Mouse (Mus musculus) megakaryocyte, embryonic 14.5 days (primary cell): ENCODE data around the gene Fut4. TPM values are rescaled to one million over a fixed set of nuclear protein-coding genes. Genes with fewer than 3 reads are reported as not detected.
A peak's percentile ranks its signal among the peaks of the same experiment; 100 is the strongest.
"Not testable (repeated sequence)": the region's sequence is repeated elsewhere in the genome, so short reads cannot be mapped to it uniquely, and the experiment has no call there.

Experiments used
- H3K27me3 ChIP-seq: replicated peaks from 2 replicates; pipeline ENCODE3; 2012; ENCODE audit warnings: inconsistent platforms
- H3K36me3 ChIP-seq: replicated peaks from 2 replicates; pipeline ENCODE3; 2012; ENCODE audit warnings: low read length, inconsistent platforms, mixed read lengths
- H3K4me1 ChIP-seq: 2 replicates; pipeline ENCODE4 v1.6.1; 2012; ENCODE audit warnings: inconsistent platforms
- H3K4me3 ChIP-seq: replicated peaks from 2 replicates; pipeline ENCODE3; 2012; ENCODE audit warnings: moderate library complexity, mild to moderate bottlenecking, inconsistent platforms
- H3K9me3 ChIP-seq: 2 replicates; pipeline ENCODE4 v1.6.1; 2012; ENCODE audit warnings: inconsistent platforms
- FLI1 ChIP-seq: IDR thresholded peaks from 2 replicates; pipeline ENCODE4 v1.6.1; 2012; ENCODE audit warnings: low read length, inconsistent platforms, mixed read lengths
- GATA1 ChIP-seq: IDR thresholded peaks from 3 replicates; pipeline ENCODE4 v1.6.1; 2012; ENCODE audit warnings: mixed read lengths, low read length, inconsistent platforms, borderline replicate concordance
- polyA plus RNA-seq: library from polyadenylated mRNA; stranded (reverse); fragments of >175 nt; gene quantifications from 2 replicates; pipeline ENCODE4 v1.2.3, GENCODE M21; 2012; ENCODE audit warnings: low replicate concordance; ENCODE audit not compliant: insufficient read depth

Gene Fut4
- polyA plus RNA-seq, 1 experiment: 0.02 TPM

DNA sequence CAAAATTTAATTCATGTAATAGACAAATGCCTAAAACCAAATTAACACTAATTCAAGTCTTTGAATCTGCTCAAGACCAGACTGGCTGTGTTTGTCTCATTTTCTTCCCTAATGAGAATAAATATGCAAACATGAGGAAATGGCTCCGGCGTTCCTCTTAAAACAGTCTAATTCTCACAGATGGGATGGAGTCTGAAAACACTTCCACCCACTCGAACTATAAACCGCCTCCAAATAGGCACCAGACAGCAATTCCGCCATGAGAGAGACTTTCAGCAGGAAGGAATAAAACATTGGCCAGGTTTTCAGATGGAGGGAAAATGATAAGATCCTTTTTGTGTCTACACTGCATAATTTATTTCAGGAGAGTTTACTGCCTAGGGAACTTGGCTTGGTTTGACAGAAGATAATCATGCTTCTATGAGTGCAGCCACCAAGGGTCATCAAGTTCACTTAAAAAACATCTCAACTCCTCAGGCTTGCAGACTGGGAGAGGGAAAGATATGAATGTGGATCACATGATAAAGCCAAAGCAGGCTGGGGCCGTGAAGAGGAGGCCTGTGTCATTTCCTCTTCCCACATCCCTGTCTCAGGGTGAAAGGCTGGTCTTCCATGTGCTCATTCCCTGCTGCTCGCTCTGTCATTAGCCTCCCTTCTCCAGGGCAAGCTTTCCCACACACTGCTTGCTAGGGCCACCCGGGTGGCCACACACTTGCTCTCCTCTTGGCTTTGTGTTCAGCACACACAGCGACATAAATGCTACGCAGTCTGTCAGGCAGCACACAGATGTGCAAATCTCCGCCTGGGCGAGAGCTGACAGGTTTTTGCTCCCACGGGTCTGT lies 46.7 kb downstream of the Fut4 start:
- no peaks in the 10 kb centered on the region for H3K36me3 ChIP-seq
- peaks cover 23% of the 10 kb centered on the region for H3K4me1 ChIP-seq
- TF ChIP-seq GATA1: no peak
- no peak for TF ChIP-seq FLI1
- peak overlapping the region; percentile 6 for H3K4me3 ChIP-seq
- H3K27me3 ChIP-seq: peaks cover 11% of the 10 kb centered on the region
- 0 out of 2 replicates have a peak, but pooled peaks cover 3% of the 10 kb centered on the region for H3K9me3 ChIP-seq

DNA sequence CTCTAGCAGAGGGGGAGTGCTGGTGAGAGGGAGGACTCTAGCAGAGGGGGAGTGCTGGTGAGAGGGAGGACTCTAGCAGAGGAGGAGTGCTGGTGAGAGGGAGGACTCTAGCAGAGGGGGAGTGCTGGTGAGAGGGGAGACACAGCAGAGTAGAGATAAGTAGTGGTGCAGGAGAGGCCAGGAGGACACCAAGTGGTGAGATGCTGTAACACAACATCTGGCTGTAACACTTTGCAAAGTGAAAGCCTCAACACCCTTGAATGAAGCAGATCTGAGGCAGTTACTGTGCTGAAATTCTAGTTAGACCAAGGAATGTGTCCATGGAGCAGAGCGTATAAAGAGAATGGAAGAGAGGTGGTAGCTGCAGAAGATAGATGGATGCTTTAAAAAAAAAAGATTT lies 51.4 kb downstream of the Fut4 start:
- H3K27me3 ChIP-seq: not testable (repeated sequence)

DNA sequence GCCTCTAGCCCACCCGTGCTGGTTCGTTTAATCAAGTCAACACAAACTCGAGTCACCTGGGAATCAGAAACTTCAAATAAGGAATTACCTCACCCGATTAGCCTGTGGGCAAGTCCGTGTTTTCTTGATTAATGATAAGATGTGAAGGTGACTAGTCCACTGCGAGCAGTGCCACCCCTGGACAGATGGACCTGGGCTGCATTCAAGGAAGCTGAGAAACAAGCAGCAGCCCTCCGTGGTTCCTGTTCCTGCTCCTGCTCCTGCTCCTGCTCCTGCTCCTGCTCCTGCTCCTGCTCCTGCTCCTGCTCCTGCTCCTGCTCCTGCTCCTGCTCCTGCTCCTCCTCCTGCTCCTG lies 52.9 kb downstream of the Fut4 start:
- peaks cover 24% of the 10 kb centered on the region for H3K4me1 ChIP-seq
- H3K9me3 ChIP-seq: 0 out of 2 replicates have a peak, but pooled peaks cover 3% of the 10 kb centered on the region
- no peaks in the 10 kb centered on the region for H3K36me3 ChIP-seq
- TF ChIP-seq GATA1 (no peak), FLI1 (no peak)
- peaks cover 10% of the 10 kb centered on the region for H3K27me3 ChIP-seq
- H3K4me3 ChIP-seq: no peak overlapping the region

More for the DNA sequence above, 51.4 kb downstream of the Fut4 start:
- Histone ChIP-seq H3K4me1 (peaks cover 27% of the 10 kb centered on the region), H3K4me3 (peak overlapping the region; percentile 21)
- H3K9me3 ChIP-seq, H3K36me3 ChIP-seq: not testable (repeated sequence)

DNA sequence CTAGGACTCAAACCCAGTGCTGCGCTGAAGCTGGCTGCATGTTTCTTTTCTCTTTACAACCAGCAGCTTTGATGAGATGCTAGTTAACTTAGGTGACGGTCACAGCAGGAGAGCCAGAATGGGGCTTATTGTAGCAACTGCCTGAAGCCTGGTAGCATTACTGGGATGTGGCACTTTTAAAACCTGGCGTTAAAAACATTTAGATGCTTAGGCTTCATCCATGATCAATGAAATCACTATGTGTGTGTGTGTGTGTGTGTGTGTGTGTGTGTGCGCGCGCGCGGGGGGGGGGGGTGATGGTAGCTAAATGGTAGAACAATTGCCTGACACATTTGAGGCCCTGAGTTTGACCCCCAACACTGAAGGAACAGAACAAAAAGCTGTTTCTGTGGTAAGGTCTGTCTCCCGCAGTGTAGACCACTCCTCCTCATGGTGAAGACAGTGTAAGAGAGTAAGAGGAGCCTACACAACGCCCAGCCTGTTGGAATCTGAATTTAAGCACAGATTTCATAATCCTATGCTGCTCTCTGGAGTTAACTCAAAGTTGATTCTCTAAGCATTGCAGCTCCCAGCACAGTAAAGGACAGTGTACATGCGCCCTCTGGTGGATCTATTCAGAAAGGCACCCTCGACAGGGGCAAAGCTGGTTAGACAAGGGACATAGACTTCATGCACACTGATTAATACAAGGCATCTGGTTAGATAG lies 53.5 kb downstream of the Fut4 start:
- peaks cover 8% of the 10 kb centered on the region for H3K27me3 ChIP-seq
- no peak for TF ChIP-seq GATA1
- TF ChIP-seq FLI1: no peak
- H3K4me3 ChIP-seq: no peak overlapping the region
- H3K9me3 ChIP-seq: 0 out of 2 replicates have a peak, but pooled peaks cover 3% of the 10 kb centered on the region
- no peaks in the 10 kb centered on the region for H3K36me3 ChIP-seq
- peaks cover 24% of the 10 kb centered on the region for H3K4me1 ChIP-seq

Other genes starting within 250 kb of the Fut4 start
- not detected in 2 replicates for gene Amotl1, start 107.3 kb downstream of the Fut4 start, polyA plus RNA-seq
- gene Piwil4, start 11.7 kb downstream of the Fut4 start, polyA plus RNA-seq: not detected in 2 replicates
- not detected in 2 replicates for gene 1700012B09Rik, start 18.6 kb upstream of the Fut4 start, polyA plus RNA-seq
- gene Mre11a, start 32.3 kb upstream of the Fut4 start, polyA plus RNA-seq: 2.3 and 2.8 TPM in 2 replicates
- gene Ankrd49, start 32.5 kb upstream of the Fut4 start, polyA plus RNA-seq: 5.4 and 6.1 TPM in 2 replicates
- not detected in 2 replicates for gene Gpr83, start 107.8 kb upstream of the Fut4 start, polyA plus RNA-seq
- not detected in 2 replicates for gene Izumo1r, start 151.6 kb upstream of the Fut4 start, polyA plus RNA-seq